Mouse (Mus musculus): ENCODE measurements around the gene Cdh6. TPM values are rescaled to one million over a fixed set of nuclear protein-coding genes. Genes with fewer than 3 reads are reported as not detected.

Cdh6 gene
- polyA plus RNA-seq, 1 experiment from 2014 or later, result 9.4 TPM

- no peaks in the 10 kb centered on the region for H3K36me3 ChIP-seq
- H3K4me2 ChIP-seq (replicated peaks), result no peak overlapping the region
- H3K27ac ChIP-seq (replicated peaks), result no peak overlapping the region
- ATAC-seq (ENCODE audit: low FRiP score, low read depth), result 0 out of 2 replicates have a peak, but pooled peaks have one; percentile 58
- no peaks in the 10 kb centered on the region for H3K9me3 ChIP-seq
- 89% methylated on average over 5 of the region's 5 CpGs for WGBS
- no peaks in the 10 kb centered on the region for H3K27me3 ChIP-seq
- no peak overlapping the region for H3K9ac ChIP-seq (replicated peaks)
- H3K4me1 ChIP-seq, result peaks cover 2% of the 10 kb centered on the region; the same call in 1 of the 2 replicates
- no peak overlapping the region for H3K4me3 ChIP-seq
These were observed 33.8 kb downstream of the Cdh6 start for GRCm38 (mm10) chr15:13139662-13140061.

- no peak overlapping the region for H3K4me2 ChIP-seq (replicated peaks)
- no peak for ATAC-seq (ENCODE audit: low FRiP score, low read depth)
- H3K36me3 ChIP-seq, result no peaks in the 10 kb centered on the region
- H3K27ac ChIP-seq (replicated peaks), result no peak overlapping the region
- H3K4me1 ChIP-seq, result peaks cover 2% of the 10 kb centered on the region; the same call in 1 of the 2 replicates
- 87% methylated on average over 6 of the region's 6 CpGs for WGBS
- no peak overlapping the region for H3K4me3 ChIP-seq
- no peaks in the 10 kb centered on the region for H3K9me3 ChIP-seq
- no peak overlapping the region for H3K9ac ChIP-seq (replicated peaks)
- H3K27me3 ChIP-seq, result no peaks in the 10 kb centered on the region
These were observed 36.3 kb downstream of the Cdh6 start for GRCm38 (mm10) chr15:13137166-13137565.

GRCm38 (mm10) chr15:13134086-13134485 is 39.4 kb downstream of the Cdh6 start:
- 79% methylated on average over 1 of the region's 1 CpGs for WGBS
- no peaks in the 10 kb centered on the region for H3K36me3 ChIP-seq
- H3K4me3 ChIP-seq, result no peak overlapping the region
- H3K27me3 ChIP-seq, result no peaks in the 10 kb centered on the region
- H3K9ac ChIP-seq (replicated peaks), result no peak overlapping the region
- H3K9me3 ChIP-seq, result no peaks in the 10 kb centered on the region
- no peak overlapping the region for H3K4me2 ChIP-seq (replicated peaks)
- peaks cover 2% of the 10 kb centered on the region; the same call in 1 of the 2 replicates for H3K4me1 ChIP-seq
- no peak overlapping the region for H3K27ac ChIP-seq (replicated peaks)
- ATAC-seq (ENCODE audit: low FRiP score, low read depth), result no peak

- Histone ChIP-seq H3K9ac (replicated peaks) (no peak overlapping the region), H3K27ac (replicated peaks) (no peak overlapping the region), H3K36me3 (no peaks in the 10 kb centered on the region), H3K27me3 (no peaks in the 10 kb centered on the region), H3K4me3 (no peak overlapping the region), H3K4me1 (peaks cover 2% of the 10 kb centered on the region; the same call in 1 of the 2 replicates), H3K9me3 (no peaks in the 10 kb centered on the region), H3K4me2 (replicated peaks) (no peak overlapping the region)
- WGBS, result 93% methylated on average over 8 of the region's 8 CpGs
- peak; percentile 46; the same call in 1 of the 2 replicates for ATAC-seq (ENCODE audit: low FRiP score, low read depth)
These were observed 40.1 kb downstream of the Cdh6 start for GRCm38 (mm10) chr15:13133370-13133769.

GRCm38 (mm10) chr15:13132493-13132892 is 41.0 kb downstream of the Cdh6 start:
- Histone ChIP-seq H3K4me2 (replicated peaks) (no peak overlapping the region), H3K4me1 (peaks cover 2% of the 10 kb centered on the region; the same call in 1 of the 2 replicates), H3K4me3 (no peak overlapping the region), H3K27me3 (no peaks in the 10 kb centered on the region), H3K9ac (replicated peaks) (no peak overlapping the region), H3K27ac (replicated peaks) (no peak overlapping the region), H3K9me3 (no peaks in the 10 kb centered on the region), H3K36me3 (no peaks in the 10 kb centered on the region)
- ATAC-seq (ENCODE audit: low FRiP score, low read depth), result no peak
- WGBS, result 88% methylated on average over 3 of the region's 3 CpGs

GRCm38 (mm10) chr15:13130246-13130645 is 43.2 kb downstream of the Cdh6 start:
- Histone ChIP-seq H3K9ac (replicated peaks) (no peak overlapping the region), H3K9me3 (no peaks in the 10 kb centered on the region), H3K36me3 (no peaks in the 10 kb centered on the region), H3K4me3 (no peak overlapping the region), H3K4me2 (replicated peaks) (no peak overlapping the region), H3K27me3 (no peaks in the 10 kb centered on the region), H3K27ac (replicated peaks) (no peak overlapping the region), H3K4me1 (no peaks in the 10 kb centered on the region)
- no peak for ATAC-seq (ENCODE audit: low FRiP score, low read depth)
- 79% methylated on average over 5 of the region's 5 CpGs for WGBS

- Histone ChIP-seq H3K9ac (replicated peaks) (no peak overlapping the region), H3K36me3 (no peaks in the 10 kb centered on the region), H3K4me1 (peaks cover 4% of the 10 kb centered on the region), H3K27me3 (no peaks in the 10 kb centered on the region), H3K9me3 (no peaks in the 10 kb centered on the region), H3K4me3 (no peak overlapping the region), H3K27ac (replicated peaks) (no peak overlapping the region), H3K4me2 (replicated peaks) (no peak overlapping the region)
- WGBS, result 91% methylated on average over 6 of the region's 6 CpGs
- no peak for ATAC-seq (ENCODE audit: low FRiP score, low read depth)
These were observed 73.1 kb downstream of the Cdh6 start for GRCm38 (mm10) chr15:13100341-13100740.

- Histone ChIP-seq H3K27me3 (no peaks in the 10 kb centered on the region), H3K4me2 (replicated peaks) (no peak overlapping the region), H3K4me1 (peaks cover 4% of the 10 kb centered on the region), H3K27ac (replicated peaks) (no peak overlapping the region), H3K36me3 (no peaks in the 10 kb centered on the region), H3K4me3 (no peak overlapping the region), H3K9me3 (no peaks in the 10 kb centered on the region), H3K9ac (replicated peaks) (no peak overlapping the region)
- no peak for ATAC-seq (ENCODE audit: low FRiP score, low read depth)
- 84% methylated on average over 6 of the region's 6 CpGs for WGBS
These were observed 75.6 kb downstream of the Cdh6 start for GRCm38 (mm10) chr15:13097861-13098260.

GRCm38 (mm10) chr15:13095406-13095805 is 78.1 kb downstream of the Cdh6 start:
- H3K9me3 ChIP-seq, result no peaks in the 10 kb centered on the region
- H3K9ac ChIP-seq (replicated peaks), result no peak overlapping the region
- WGBS, result 65% methylated on average over 9 of the region's 9 CpGs
- no peak overlapping the region for H3K4me3 ChIP-seq
- peak; percentile 38; the same call in 1 of the 2 replicates for ATAC-seq (ENCODE audit: low FRiP score, low read depth)
- H3K4me2 ChIP-seq (replicated peaks), result no peak overlapping the region
- no peaks in the 10 kb centered on the region for H3K27me3 ChIP-seq
- no peak overlapping the region for H3K27ac ChIP-seq (replicated peaks)
- H3K4me1 ChIP-seq, result peaks cover 4% of the 10 kb centered on the region
- H3K36me3 ChIP-seq, result no peaks in the 10 kb centered on the region

- Histone ChIP-seq H3K4me2 (replicated peaks) (no peak overlapping the region), H3K36me3 (no peaks in the 10 kb centered on the region), H3K27me3 (no peaks in the 10 kb centered on the region), H3K4me1 (peaks cover 4% of the 10 kb centered on the region), H3K9me3 (no peaks in the 10 kb centered on the region), H3K9ac (replicated peaks) (no peak overlapping the region), H3K4me3 (no peak overlapping the region), H3K27ac (replicated peaks) (no peak overlapping the region)
- ATAC-seq (ENCODE audit: low FRiP score, low read depth), result no peak
- 67% methylated on average over 7 of the region's 7 CpGs for WGBS
These were observed 78.6 kb downstream of the Cdh6 start for GRCm38 (mm10) chr15:13094881-13095256.

- Histone ChIP-seq H3K9ac (replicated peaks) (no peak overlapping the region), H3K36me3 (no peaks in the 10 kb centered on the region), H3K4me1 (peaks cover 4% of the 10 kb centered on the region), H3K4me3 (no peak overlapping the region), H3K4me2 (replicated peaks) (no peak overlapping the region), H3K27ac (replicated peaks) (no peak overlapping the region; the same call in 1 of the 2 replicates), H3K9me3 (no peaks in the 10 kb centered on the region), H3K27me3 (no peaks in the 10 kb centered on the region)
- WGBS, result 68% methylated on average over 19 of the region's 19 CpGs
- peak; percentile 69; the same call in 1 of the 2 replicates for ATAC-seq (ENCODE audit: low FRiP score, low read depth)
These were observed 79.3 kb downstream of the Cdh6 start for GRCm38 (mm10) chr15:13093954-13094880.

- WGBS, result 87% methylated on average over 13 of the region's 13 CpGs
- H3K27ac ChIP-seq (replicated peaks), result no peak overlapping the region
- no peak overlapping the region for H3K4me2 ChIP-seq (replicated peaks)
- no peak overlapping the region for H3K4me3 ChIP-seq
- ATAC-seq (ENCODE audit: low FRiP score, low read depth), result no peak
- no peaks in the 10 kb centered on the region for H3K27me3 ChIP-seq
- H3K36me3 ChIP-seq, result no peaks in the 10 kb centered on the region
- H3K9ac ChIP-seq (replicated peaks), result no peak overlapping the region
- peaks cover 4% of the 10 kb centered on the region for H3K4me1 ChIP-seq
- H3K9me3 ChIP-seq, result no peaks in the 10 kb centered on the region
These were observed 81.4 kb downstream of the Cdh6 start for GRCm38 (mm10) chr15:13092064-13092463.

Measured in midbrain, embryonic 12.5 days (tissue).